Mouse (Mus musculus): ENCODE data around the gene Hoxa1.

DNA sequence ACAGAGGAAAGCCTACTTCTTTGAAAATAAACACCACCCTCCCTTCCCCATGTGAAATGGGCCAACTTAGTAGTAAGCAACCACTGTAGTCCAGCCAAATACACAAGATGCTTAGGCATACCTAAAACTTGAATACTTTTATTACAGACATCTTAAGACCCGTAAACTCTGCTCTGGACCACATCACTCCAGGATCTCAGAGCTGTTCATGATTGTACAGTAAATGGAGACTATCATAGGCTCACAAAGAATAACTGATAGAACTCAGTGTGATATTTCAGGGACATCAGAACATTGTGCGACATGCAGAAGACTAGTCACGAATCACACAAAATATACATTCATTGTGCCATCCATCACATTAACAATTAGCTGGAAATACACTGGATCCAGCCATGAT lies 2.6 kb downstream of the Hoxa1 start:
- TF ChIP-seq POLR2A (IDR thresholded peaks at IDR 0.05; ENCODE audit: insufficient read length, low read depth) (no peak), MYOG (IDR thresholded peaks at IDR 0.05; ENCODE audit: control insufficient read depth in 1 of 3, insufficient read depth in 1 of 3, insufficient read length in 2 of 3, low read depth in 2 of 3) (no peak), POLR2AphosphoS2 (IDR thresholded peaks at IDR 0.05; ENCODE audit: insufficient read length, low read depth) (no peak), MYOD1 (IDR thresholded peaks at IDR 0.05; ENCODE audit: control insufficient read depth in 1 of 3, insufficient read length in 2 of 3, low read depth in 2 of 3) (no peak), E2F4 (IDR thresholded peaks at IDR 0.05; ENCODE audit: insufficient read depth) (no peak), TCF12 (IDR thresholded peaks at IDR 0.05; ENCODE audit: insufficient read depth, poor library complexity, severe bottlenecking) (no peak), MAX (IDR thresholded peaks at IDR 0.05; ENCODE audit: low read depth) (no peak), USF1 (IDR thresholded peaks at IDR 0.05; ENCODE audit: low read depth) (no peak), SRF (IDR thresholded peaks at IDR 0.05; ENCODE audit: control insufficient read depth, insufficient read length, low read depth) (no peak)
